Mouse (Mus musculus) left cerebral cortex, adult 2 months (tissue): Measurements from ENCODE around the gene Pop4. TPM values are rescaled to one million over a fixed set of nuclear protein-coding genes. Genes with fewer than 3 reads are reported as not detected.

Experiments used
- DNase-seq, 2 experiments: peaks; one replicate each; pipeline ENCODE4 v3.0.0; 2021 to 2022; ENCODE audit warnings: low spot score in 2 of 2, mixed read lengths in 1 of 2; ENCODE audit errors: extremely low spot score in 1 of 2
- H3K27ac ChIP-seq: fragments of 200-600 bp; 2 replicates; pipeline ENCODE4 v1.8.1; 2022
- H3K4me3 ChIP-seq: fragments of 200-600 bp; 2 replicates; pipeline ENCODE4 v1.8.1; 2022
- CTCF ChIP-seq: fragments of 200-600 bp; IDR thresholded peaks from 2 replicates; pipeline ENCODE4 v1.8.1; 2022; ENCODE audit warnings: antibody characterized with exemption, mild to moderate bottlenecking, moderate library complexity
- intact Hi-C: fragments of 180-260 bp; cut with DNase I; formaldehyde crosslinking; loops from one replicate; pipeline ENCODE4 v1.15.1; 2025
- total RNA-seq, 2 experiments: library from RNA; stranded (reverse); gene quantifications; 2 replicates each; pipeline ENCODE4 v1.2.3; 2021

Gene Pop4
- total RNA-seq, 2 experiments from 2014 or later = 19.9 to 22.8 TPM

GRCm38 (mm10) chr7:38242417-38242816, 28.8 kb downstream of the Pop4 start:
- no peak for TF ChIP-seq CTCF
- Histone ChIP-seq H3K27ac (no peak overlapping the region), H3K4me3 (no peak overlapping the region)
- DNase-seq = no peak
- intact Hi-C loops = no loop called here

GRCm38 (mm10) chr7:38237140-38237539, 34.1 kb downstream of the Pop4 start:
- no peak for DNase-seq
- Histone ChIP-seq H3K27ac (no peak overlapping the region), H3K4me3 (no peak overlapping the region)
- no peak for TF ChIP-seq CTCF
- intact Hi-C loops = no loop called here

DNA sequence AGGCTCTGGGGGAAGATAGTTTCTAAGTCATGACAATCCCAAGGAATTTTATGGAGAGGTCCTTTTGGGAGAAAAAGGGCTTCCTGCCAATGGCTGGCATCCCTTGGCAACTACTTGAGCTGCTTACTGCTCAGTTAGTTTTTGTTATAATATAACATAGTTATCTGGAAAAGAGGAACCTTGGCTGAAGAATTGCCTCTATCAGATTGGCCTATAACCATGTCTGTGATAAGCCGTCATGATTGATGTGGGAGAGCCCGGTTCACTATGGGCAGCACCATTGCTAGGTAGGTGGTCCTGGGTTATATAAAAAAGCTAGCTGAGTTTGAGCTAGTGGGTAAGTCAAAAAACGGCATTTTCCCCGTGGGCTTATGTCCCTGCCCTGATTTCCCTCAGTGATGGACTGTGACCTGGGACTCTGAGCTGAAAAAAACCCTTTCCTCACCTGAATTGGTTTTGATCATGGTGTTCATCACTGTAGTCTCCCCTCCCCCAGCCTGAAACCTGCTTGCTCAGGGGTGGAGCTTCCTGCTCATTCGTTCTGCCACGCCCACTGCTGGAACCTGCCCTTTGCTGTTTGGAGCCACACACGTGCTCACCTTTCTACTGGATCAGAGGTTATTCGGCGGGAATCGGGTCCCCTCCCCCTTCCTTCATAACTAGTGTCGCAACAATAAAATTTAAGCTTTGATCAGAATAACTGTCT, 34.7 kb downstream of the Pop4 start:
- DNase-seq = no peak
- TF ChIP-seq CTCF = no peak
- H3K4me3 ChIP-seq = no peak overlapping the region
- intact Hi-C loops = no loop called here
- H3K27ac ChIP-seq = no peak overlapping the region

DNA sequence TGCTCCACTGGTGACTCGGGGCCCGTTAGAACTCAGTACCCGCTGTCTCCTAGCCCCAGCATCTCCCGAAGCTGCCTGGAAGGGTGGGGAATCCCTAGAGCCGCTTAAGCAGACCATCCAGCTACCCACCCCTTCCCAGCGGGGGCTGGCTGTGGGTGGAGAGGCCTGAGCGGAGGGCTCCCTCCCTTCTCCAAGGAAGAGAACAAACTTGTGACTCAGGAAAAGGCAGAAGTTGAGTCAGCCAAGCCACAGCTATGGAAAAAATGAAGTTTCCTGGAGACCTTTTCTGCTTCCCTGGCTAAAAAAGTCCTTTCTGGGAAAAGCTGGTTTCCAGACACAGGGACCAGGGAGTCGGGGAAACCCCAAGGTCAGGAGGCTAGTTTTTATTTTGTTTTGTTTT, 40.9 kb downstream of the Pop4 start:
- DNase-seq = peak in 1 of 2 experiments; percentile 32
- Histone ChIP-seq H3K4me3 (no peak overlapping the region), H3K27ac (no peak overlapping the region)
- intact Hi-C loops = no loop called here
- TF ChIP-seq CTCF = no peak

- TF ChIP-seq CTCF = no peak
- no peak for DNase-seq
- H3K4me3 ChIP-seq = peak overlapping the region; percentile 50; the same call in 1 of the 2 replicates
- intact Hi-C loops = no loop called here
- H3K27ac ChIP-seq = no peak overlapping the region
Measured at GRCm38 (mm10) chr7:38228329-38228728, 42.9 kb downstream of the Pop4 start.

DNA sequence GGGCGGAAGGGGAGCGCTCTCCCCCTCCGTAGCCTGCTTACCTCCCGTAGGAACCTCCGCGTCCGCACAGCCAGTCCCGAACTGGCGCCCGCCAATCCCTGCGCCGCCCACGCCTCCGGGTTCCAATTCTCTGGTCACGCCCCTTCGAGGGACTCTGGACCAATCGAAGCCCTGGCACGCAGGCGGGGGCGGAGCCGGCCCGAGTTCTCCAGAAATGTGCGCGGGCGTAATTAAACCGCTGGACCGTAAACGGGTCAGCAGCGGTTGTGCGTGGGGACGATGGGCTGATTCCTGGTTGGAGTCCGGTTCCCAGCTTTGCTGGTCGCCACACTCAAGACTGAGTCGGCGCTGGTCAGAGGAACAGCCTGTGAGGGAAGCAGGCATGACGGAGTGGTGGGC, 43.3 kb downstream of the Pop4 start, which contains the start of gene Plekhf1:
TSS of gene Plekhf1 (minus strand) at position 117 of the 399 bp plus-strand sequence.
- peak within 1 kb of the TSS; percentile 50 for H3K4me3 ChIP-seq
- peak; percentile 80 to 84 for DNase-seq
- H3K27ac ChIP-seq = peak within 1 kb of the TSS; percentile 52
- intact Hi-C loops = no loop called here
- TF ChIP-seq CTCF = no peak

DNA sequence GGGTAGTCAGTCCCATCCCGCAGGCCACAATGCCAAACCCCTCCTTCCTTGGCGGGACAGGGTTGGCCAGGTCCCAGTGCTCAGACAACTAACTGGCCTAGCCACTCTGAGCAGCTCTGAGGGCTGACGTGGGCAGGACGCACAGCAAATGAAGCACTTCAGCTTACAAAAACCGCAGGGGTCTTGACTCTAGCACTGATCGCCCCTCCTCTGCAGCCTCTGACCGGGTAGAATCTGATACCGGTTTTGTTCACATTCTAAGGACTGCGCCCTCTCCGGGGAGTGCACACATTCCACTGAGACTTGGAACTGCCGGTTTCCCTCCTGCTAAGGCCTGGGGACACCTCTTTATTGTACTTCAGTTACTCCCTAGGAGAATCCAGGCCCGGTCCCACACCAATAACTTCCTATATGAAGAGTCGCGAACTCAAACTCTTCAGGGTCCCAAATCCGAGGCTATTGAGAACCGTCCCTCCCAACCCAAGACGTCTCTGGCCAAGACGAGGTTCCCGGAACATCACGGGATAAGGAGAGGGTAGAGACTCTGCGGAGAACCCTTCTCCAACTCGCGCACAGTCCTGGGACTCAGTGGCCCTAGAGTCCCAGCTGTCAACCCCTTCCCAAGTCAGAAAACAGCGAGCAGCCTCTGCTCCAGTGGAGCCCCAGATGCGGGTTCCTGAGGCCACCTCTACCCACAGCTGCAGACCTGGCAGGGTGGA, 43.9 kb downstream of the Pop4 start:
- peak overlapping the region; percentile 52 for H3K27ac ChIP-seq
- H3K4me3 ChIP-seq = peak overlapping the region; percentile 50
- TF ChIP-seq CTCF = no peak
- intact Hi-C loops = no loop called here
- peak in 1 of 2 experiments; percentile 38 for DNase-seq

- no peak overlapping the region for H3K4me3 ChIP-seq
- no peak for TF ChIP-seq CTCF
- no peak for DNase-seq
- no peak overlapping the region for H3K27ac ChIP-seq
- intact Hi-C loops = no loop called here
Measured at GRCm38 (mm10) chr7:38226226-38226625, 45.0 kb downstream of the Pop4 start.

GRCm38 (mm10) chr7:38224577-38225369, 46.5 kb downstream of the Pop4 start:
- Histone ChIP-seq H3K4me3 (no peak overlapping the region), H3K27ac (no peak overlapping the region)
- DNase-seq = no peak
- intact Hi-C loops = no loop called here
- no peak for TF ChIP-seq CTCF

GRCm38 (mm10) chr7:38220866-38221265, 50.4 kb downstream of the Pop4 start:
- no peak overlapping the region for H3K4me3 ChIP-seq
- TF ChIP-seq CTCF = no peak
- intact Hi-C loops = no loop called here
- no peak overlapping the region for H3K27ac ChIP-seq
- no peak for DNase-seq

DNA sequence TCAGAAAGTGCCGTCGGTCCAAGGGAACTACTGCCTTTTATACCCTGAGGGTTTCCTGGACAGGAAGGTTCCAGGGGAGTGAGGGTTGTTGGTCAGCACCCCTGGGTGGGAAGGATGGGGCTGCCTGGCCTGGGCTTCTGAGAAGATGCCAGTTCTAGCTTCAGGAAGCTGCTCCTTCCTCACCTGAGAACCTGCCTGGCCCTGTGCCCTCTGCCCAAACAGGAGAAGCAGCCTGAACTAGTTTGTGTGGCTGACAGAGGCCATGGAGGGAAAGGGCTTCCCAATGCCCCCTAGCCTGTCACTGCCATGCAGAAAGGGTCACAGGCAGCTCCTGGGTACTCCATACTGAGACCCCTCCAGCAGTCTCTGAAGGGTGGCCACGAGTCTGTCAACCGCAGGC, 51.7 kb downstream of the Pop4 start:
- DNase-seq = no peak
- H3K27ac ChIP-seq = no peak overlapping the region
- no peak for TF ChIP-seq CTCF
- no peak overlapping the region for H3K4me3 ChIP-seq
- intact Hi-C loops = no loop called here
